Mouse (Mus musculus) kidney, embryonic 15.5 days (tissue): ENCODE results near the gene Rcsd1. TPM values are rescaled to one million over a fixed set of nuclear protein-coding genes. Genes with fewer than 3 reads are reported as not detected.

Source experiments
- ATAC-seq: fragments of 200-750 bp; cut with Nextera tagmentation; replicated peaks from 2 replicates; pipeline ENCODE4 v1.8.0; 2017; ENCODE audit warnings: moderate TSS enrichment; ENCODE audit not compliant: low FRiP score
- H3K27ac ChIP-seq: fragments of 300-500 bp; sonication (generic); 2 replicates; pipeline ENCODE4 v1.5.1; 2015; ENCODE audit warnings: mild to moderate bottlenecking, inconsistent platforms
- H3K27me3 ChIP-seq: fragments of 300-500 bp; sonication (generic); 2 replicates; pipeline ENCODE4 v1.6.1; 2015; ENCODE audit warnings: inconsistent platforms
- H3K36me3 ChIP-seq: fragments of 300-500 bp; sonication (generic); 2 replicates; pipeline ENCODE4 v1.6.1; 2015; ENCODE audit warnings: inconsistent platforms
- H3K4me1 ChIP-seq: fragments of 300-500 bp; sonication (generic); 2 replicates; pipeline ENCODE4 v1.6.1; 2015; ENCODE audit warnings: inconsistent platforms
- H3K4me2 ChIP-seq: fragments of 300-500 bp; sonication (generic); 2 replicates; pipeline ENCODE4 v1.6.1; 2015; ENCODE audit warnings: moderate library complexity, mild to moderate bottlenecking, inconsistent platforms
- H3K4me3 ChIP-seq: fragments of 300-500 bp; sonication (generic); replicated peaks from 2 replicates; pipeline ENCODE4 v1.5.1; 2015; ENCODE audit warnings: mild to moderate bottlenecking, inconsistent platforms
- H3K9ac ChIP-seq: fragments of 300-500 bp; sonication (generic); 2 replicates; pipeline ENCODE4 v1.6.1; 2015; ENCODE audit warnings: mild to moderate bottlenecking, inconsistent platforms
- H3K9me3 ChIP-seq: fragments of 300-500 bp; sonication (generic); replicated peaks from 2 replicates; pipeline ENCODE4 v1.6.1; 2016; ENCODE audit warnings: inconsistent platforms
- WGBS: fragments of 180-500 bp; shearing (Covaris S2); methylation state at CpG from one replicate; pipeline ENCODE4 v1.1.7; 2015; ENCODE audit warnings: mixed read lengths; 5-methylcytosine and 5-hydroxymethylcytosine counted together
- microRNA-seq: library from miRNA; unstranded; fragments of <30 nt; microRNA quantifications from one replicate; pipeline ENCODE4, GENCODE M21; 2016
- polyA plus RNA-seq: library from polyadenylated mRNA; unstranded; fragments of >200 nt; fragmentation: Nextera tagmentation; extraction: Ambion mirVana; gene quantifications from 2 replicates; pipeline ENCODE4 v1.2.1, GENCODE M21; 2015

Gene Rcsd1
- polyA plus RNA-seq, 1 experiment from 2014 or later, result 57.8 TPM

GRCm38 (mm10) chr1:165609495-165610320 is 99.8 kb downstream of the Rcsd1 start:
- no peak overlapping the region for H3K4me3 ChIP-seq
- H3K4me1 ChIP-seq, result peaks cover 27% of the 10 kb centered on the region
- H3K27me3 ChIP-seq, result no peaks in the 10 kb centered on the region
- no peaks in the 10 kb centered on the region for H3K9me3 ChIP-seq
- no peak overlapping the region for H3K9ac ChIP-seq
- no peak for ATAC-seq
- H3K27ac ChIP-seq, result 0 out of 2 replicates have a peak overlapping the region, but pooled peaks have one; percentile 18
- H3K4me2 ChIP-seq, result no peak overlapping the region
- peaks cover 48% of the 10 kb centered on the region for H3K36me3 ChIP-seq
- 62% methylated on average over 7 of the region's 7 CpGs for WGBS

GRCm38 (mm10) chr1:165608904-165609303 is 100.7 kb downstream of the Rcsd1 start:
- Histone ChIP-seq H3K27ac (0 out of 2 replicates have a peak overlapping the region, but pooled peaks have one; percentile 18), H3K36me3 (peaks cover 49% of the 10 kb centered on the region), H3K9ac (no peak overlapping the region), H3K4me1 (peaks cover 27% of the 10 kb centered on the region), H3K4me3 (no peak overlapping the region), H3K4me2 (no peak overlapping the region), H3K9me3 (no peaks in the 10 kb centered on the region), H3K27me3 (no peaks in the 10 kb centered on the region)
- no peak for ATAC-seq
- 78% methylated on average over 4 of the region's 4 CpGs for WGBS

- H3K9ac ChIP-seq, result no peak overlapping the region
- H3K4me1 ChIP-seq, result peaks cover 7% of the 10 kb centered on the region
- no peak overlapping the region for H3K27ac ChIP-seq
- no peaks in the 10 kb centered on the region for H3K27me3 ChIP-seq
- H3K9me3 ChIP-seq, result no peaks in the 10 kb centered on the region
- H3K4me3 ChIP-seq, result no peak overlapping the region
- ATAC-seq, result no peak
- H3K4me2 ChIP-seq, result no peak overlapping the region
- 83% methylated on average over 6 of the region's 6 CpGs for WGBS
- peaks cover 77% of the 10 kb centered on the region for H3K36me3 ChIP-seq
These were observed 103.8 kb downstream of the Rcsd1 start for GRCm38 (mm10) chr1:165605774-165606173.

GRCm38 (mm10) chr1:165605108-165605507 is 104.4 kb downstream of the Rcsd1 start:
- H3K9me3 ChIP-seq, result no peaks in the 10 kb centered on the region
- H3K36me3 ChIP-seq, result peaks cover 78% of the 10 kb centered on the region
- H3K4me1 ChIP-seq, result peaks cover 5% of the 10 kb centered on the region; the same call in 1 of the 2 replicates
- H3K27ac ChIP-seq, result no peak overlapping the region
- no peaks in the 10 kb centered on the region for H3K27me3 ChIP-seq
- no peak overlapping the region for H3K4me3 ChIP-seq
- no peak for ATAC-seq
- WGBS, result 97% methylated on average over 3 of the region's 3 CpGs
- no peak overlapping the region for H3K4me2 ChIP-seq
- no peak overlapping the region for H3K9ac ChIP-seq

GRCm38 (mm10) chr1:165604203-165604602 is 105.4 kb downstream of the Rcsd1 start:
- no peaks in the 10 kb centered on the region for H3K27me3 ChIP-seq
- ATAC-seq, result no peak
- H3K9me3 ChIP-seq, result no peaks in the 10 kb centered on the region
- no peak overlapping the region for H3K9ac ChIP-seq
- no peak overlapping the region for H3K27ac ChIP-seq
- no peaks in the 10 kb centered on the region for H3K4me1 ChIP-seq
- H3K4me3 ChIP-seq, result no peak overlapping the region
- 89% methylated on average over 8 of the region's 8 CpGs for WGBS
- H3K36me3 ChIP-seq, result peaks cover 82% of the 10 kb centered on the region
- no peak overlapping the region for H3K4me2 ChIP-seq

GRCm38 (mm10) chr1:165603218-165603617 is 106.3 kb downstream of the Rcsd1 start:
- ATAC-seq, result no peak
- Histone ChIP-seq H3K4me1 (no peaks in the 10 kb centered on the region), H3K36me3 (peaks cover 89% of the 10 kb centered on the region), H3K4me3 (no peak overlapping the region), H3K9ac (no peak overlapping the region), H3K27ac (no peak overlapping the region), H3K9me3 (no peaks in the 10 kb centered on the region), H3K4me2 (no peak overlapping the region), H3K27me3 (no peaks in the 10 kb centered on the region)
- WGBS, result 93% methylated on average over 14 of the region's 14 CpGs

GRCm38 (mm10) chr1:165601775-165602280 is 107.7 kb downstream of the Rcsd1 start:
- Histone ChIP-seq H3K9me3 (no peaks in the 10 kb centered on the region), H3K4me3 (no peak overlapping the region), H3K4me1 (no peaks in the 10 kb centered on the region), H3K27ac (no peak overlapping the region), H3K4me2 (no peak overlapping the region), H3K9ac (no peak overlapping the region), H3K27me3 (no peaks in the 10 kb centered on the region), H3K36me3 (peaks cover 88% of the 10 kb centered on the region)
- ATAC-seq, result no peak
- WGBS, result 80% methylated on average over 10 of the region's 10 CpGs

Small RNAs within 50 kb of the gene (microRNA-seq; reads per million reads assigned to microRNA genes)
- gene Gm44458, result not detected

Other genes with a start within 250 kb of the Rcsd1 start
- 15.6 and 18.1 TPM in 2 replicates for gene Dcaf6, start 249.3 kb downstream of the Rcsd1 start, polyA plus RNA-seq
- 258 and 309 TPM in 2 replicates for gene Mpc2, start 249.1 kb downstream of the Rcsd1 start, polyA plus RNA-seq
- 0.23 and 0.31 TPM in 2 replicates for gene Adcy10, start 224.6 kb downstream of the Rcsd1 start, polyA plus RNA-seq
- 203 and 207 TPM in 2 replicates for gene Mpzl1, start 75.2 kb downstream of the Rcsd1 start, polyA plus RNA-seq
- gene Creg1, start 54.0 kb upstream of the Rcsd1 start, polyA plus RNA-seq, result 54.4 and 58.4 TPM in 2 replicates
- 0.66 and 0.69 TPM in 2 replicates for gene Cd247, start 78.9 kb upstream of the Rcsd1 start, polyA plus RNA-seq